Mouse (Mus musculus) liver (tissue): ENCODE measurements around the gene 4930451I11Rik.
A peak's percentile ranks its signal among the peaks of the same experiment; 100 is the strongest.

Source experiments
- DNase-seq: peaks from one replicate; pipeline ENCODE4 v3.0.0-alpha.2; 2020; ENCODE audit warnings: mixed read lengths

The 4930451I11Rik gene

GRCm38 (mm10) chr7:126799050-126799467 lies 32.4 kb downstream of the 4930451I11Rik start:
- peak; percentile 97 for DNase-seq

- DNase-seq = peak; percentile 73
Measured at GRCm38 (mm10) chr7:126798127-126799049, 33.1 kb downstream of the 4930451I11Rik start.

GRCm38 (mm10) chr7:126797411-126798126 lies 33.9 kb downstream of the 4930451I11Rik start, which contains the start of gene Fam57b:
Gene Fam57b (plus strand): TSS chr7:126797668.
- peak; percentile 39 for DNase-seq

GRCm38 (mm10) chr7:126796350-126796932 lies 35.0 kb downstream of the 4930451I11Rik start:
- DNase-seq = no peak

- no peak for DNase-seq
Measured at GRCm38 (mm10) chr7:126795387-126796317, 35.8 kb downstream of the 4930451I11Rik start.

- DNase-seq = no peak
Measured at GRCm38 (mm10) chr7:126794271-126794605, 37.2 kb downstream of the 4930451I11Rik start.

GRCm38 (mm10) chr7:126793456-126794270 lies 37.8 kb downstream of the 4930451I11Rik start:
- no peak for DNase-seq

- DNase-seq = no peak
Measured at GRCm38 (mm10) chr7:126792721-126793443, 38.6 kb downstream of the 4930451I11Rik start.

- peak; percentile 96 for DNase-seq
Measured at GRCm38 (mm10) chr7:126791851-126792720, 39.4 kb downstream of the 4930451I11Rik start, which contains the start of gene Ppp4c. Gene Ppp4c (minus strand): TSS chr7:126792496.

GRCm38 (mm10) chr7:126789141-126789540 lies 42.3 kb downstream of the 4930451I11Rik start:
- no peak for DNase-seq

- no peak for DNase-seq
Measured at GRCm38 (mm10) chr7:126786142-126786541, 45.3 kb downstream of the 4930451I11Rik start.

GRCm38 (mm10) chr7:126785056-126785455 lies 46.4 kb downstream of the 4930451I11Rik start:
- no peak for DNase-seq

- no peak for DNase-seq
Measured at GRCm38 (mm10) chr7:126784469-126784868, 47.0 kb downstream of the 4930451I11Rik start.

GRCm38 (mm10) chr7:126782693-126783092 lies 48.7 kb downstream of the 4930451I11Rik start:
- no peak for DNase-seq

- no peak for DNase-seq
Measured at GRCm38 (mm10) chr7:126781661-126782370, 49.6 kb downstream of the 4930451I11Rik start.

GRCm38 (mm10) chr7:126780971-126781635 lies 50.3 kb downstream of the 4930451I11Rik start, which contains the start of gene Tbx6:
Gene Tbx6 (plus strand): TSS chr7:126781483.
- DNase-seq = no peak
